8 mouse cellular contexts compared by ENCODE assay signal in the genomic region with DNA sequence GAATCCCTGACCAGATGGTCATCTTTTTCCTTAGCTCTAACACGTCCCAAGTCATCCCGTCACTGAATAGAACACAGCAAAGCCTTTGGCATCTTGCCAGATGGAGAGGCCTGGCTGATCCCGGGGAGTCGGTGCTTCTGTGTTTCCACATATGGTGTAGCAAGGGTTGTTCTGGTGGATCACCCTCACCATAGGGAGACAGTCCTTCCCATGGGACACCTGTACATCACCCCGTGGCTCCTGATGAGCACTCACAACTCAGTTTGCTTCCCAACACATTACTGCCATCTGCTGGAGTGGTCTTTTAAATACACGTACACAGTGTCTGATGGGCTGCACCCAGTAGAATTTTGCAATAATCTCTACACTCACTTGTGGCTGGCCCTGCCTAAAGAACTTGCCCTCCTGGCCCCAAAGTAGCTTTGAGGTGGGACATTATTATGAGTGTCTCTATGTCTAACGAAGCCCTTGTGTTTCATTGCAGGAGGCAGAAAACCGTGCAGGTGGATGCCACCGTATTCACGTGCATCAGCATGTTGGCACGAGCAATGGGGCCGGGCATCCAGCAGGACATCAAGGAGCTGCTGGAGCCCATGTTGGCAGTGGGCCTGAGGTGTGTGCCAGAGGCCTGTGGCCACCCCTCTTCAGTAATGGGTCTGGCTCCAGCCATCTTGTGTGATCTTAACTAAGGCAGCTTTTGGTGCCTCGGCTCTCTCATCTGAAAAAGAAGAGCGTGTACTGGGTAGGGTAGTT. TPM values are rescaled to one million over a fixed set of nuclear protein-coding genes. Genes with fewer than 3 reads are reported as not detected.
DNase-seq lines count a peak whose midpoint lies in the region; ATAC-seq and TF ChIP-seq lines count a peak whose summit lies in the region.

No protein-coding gene starts in this region.

- no peak for TF ChIP-seq CTCF in C2C12 (IDR thresholded peaks at IDR 0.05; ENCODE audit: control insufficient read depth, insufficient read depth, insufficient read length)

- no peak overlapping the region for H3ac ChIP-seq in C2C12 (ENCODE audit: control insufficient read depth, insufficient read length, low read depth)

- no peak overlapping the region for H3K4me3 ChIP-seq in hindbrain, embryonic 11.5 days (ENCODE audit: low read depth, low read length)
- H3K4me3 ChIP-seq in hindbrain, embryonic 10.5 days, result no peak overlapping the region
- no peak overlapping the region for H3K4me3 ChIP-seq in C2C12 (ENCODE audit: insufficient read depth, poor library complexity, severe bottlenecking)
- no peak overlapping the region for H3K4me3 ChIP-seq in liver, embryonic 13.5 days (replicated peaks)
- H3K4me3 ChIP-seq in stomach, embryonic 15.5 days (replicated peaks), result no peak overlapping the region

- H3K36me3 ChIP-seq in hindbrain, embryonic 11.5 days (ENCODE audit: control insufficient read depth, insufficient read depth, low read length), result peaks cover 18% of the 10 kb centered on the region
- peaks cover 100% of the 10 kb centered on the region for H3K36me3 ChIP-seq in hindbrain, embryonic 10.5 days
- peaks cover 45% of the 10 kb centered on the region for H3K36me3 ChIP-seq in C2C12 (ENCODE audit: control insufficient read depth, insufficient read depth)
- peaks cover 94% of the 10 kb centered on the region for H3K36me3 ChIP-seq in liver, embryonic 13.5 days
- H3K36me3 ChIP-seq in stomach, embryonic 15.5 days, result peaks cover 67% of the 10 kb centered on the region

- 84% methylated on average over 14 of the region's 14 CpGs for WGBS in hindbrain, embryonic 11.5 days
- WGBS in hindbrain, embryonic 10.5 days, result 89% methylated on average over 14 of the region's 14 CpGs
- WGBS in liver, embryonic 13.5 days (ENCODE audit: insufficient replicate concordance), result 82% methylated on average over 14 of the region's 14 CpGs
- WGBS in stomach, embryonic 15.5 days, result 68% methylated on average over 14 of the region's 14 CpGs

- H3K79me3 ChIP-seq in C2C12 (ENCODE audit: low read depth), result no peaks in the 10 kb centered on the region

- H3K27me3 ChIP-seq in hindbrain, embryonic 11.5 days (ENCODE audit: control insufficient read depth, insufficient read depth, low read length), result no peaks in the 10 kb centered on the region
- H3K27me3 ChIP-seq in hindbrain, embryonic 10.5 days (ENCODE audit: insufficient read depth, poor library complexity, severe bottlenecking), result no peaks in the 10 kb centered on the region
- H3K27me3 ChIP-seq in C2C12 (ENCODE audit: control insufficient read depth, insufficient read depth, insufficient read length), result no peaks in the 10 kb centered on the region
- H3K27me3 ChIP-seq in liver, embryonic 13.5 days, result no peaks in the 10 kb centered on the region
- no peaks in the 10 kb centered on the region for H3K27me3 ChIP-seq in stomach, embryonic 15.5 days (replicated peaks)

- no peaks in the 10 kb centered on the region for H3K4me1 ChIP-seq in hindbrain, embryonic 11.5 days (replicated peaks; ENCODE audit: control insufficient read depth, insufficient read depth, low read length)
- peaks cover 6% of the 10 kb centered on the region; the same call in 1 of the 2 replicates for H3K4me1 ChIP-seq in hindbrain, embryonic 10.5 days (replicated peaks)
- no peaks in the 10 kb centered on the region for H3K4me1 ChIP-seq in liver, embryonic 13.5 days (replicated peaks)
- H3K4me1 ChIP-seq in stomach, embryonic 15.5 days, result no peaks in the 10 kb centered on the region

- no peak overlapping the region for H3K9ac ChIP-seq in hindbrain, embryonic 11.5 days (ENCODE audit: low read depth, low read length)
- H3K9ac ChIP-seq in liver, embryonic 13.5 days, result no peak overlapping the region
- H3K9ac ChIP-seq in stomach, embryonic 15.5 days, result no peak overlapping the region

- intact Hi-C loops in heart, postnatal 36 days (cut with DNase I), result loop anchor here (1.0 kb wide), 1 partner anchor 293 kb away; no protein-coding TSS in a partner anchor

- no peak overlapping the region for H3K27ac ChIP-seq in hindbrain, embryonic 11.5 days (ENCODE audit: low read depth, low read length)
- no peak overlapping the region for H3K27ac ChIP-seq in hindbrain, embryonic 10.5 days
- H3K27ac ChIP-seq in liver, embryonic 13.5 days, result no peak overlapping the region
- no peak overlapping the region for H3K27ac ChIP-seq in stomach, embryonic 15.5 days

- no peaks in the 10 kb centered on the region for H3K9me3 ChIP-seq in hindbrain, embryonic 11.5 days (ENCODE audit: control insufficient read depth, low read length)
- H3K9me3 ChIP-seq in hindbrain, embryonic 10.5 days, result no peaks in the 10 kb centered on the region
- no peaks in the 10 kb centered on the region for H3K9me3 ChIP-seq in liver, embryonic 13.5 days (replicated peaks)
- H3K9me3 ChIP-seq in stomach, embryonic 15.5 days, result no peaks in the 10 kb centered on the region

- ATAC-seq in hindbrain, embryonic 11.5 days (ENCODE audit: low FRiP score), result peak; percentile 33; the same call in 1 of the 2 replicates
- peak; percentile 24 for ATAC-seq in liver, embryonic 13.5 days (ENCODE audit: low read depth)
- ATAC-seq in stomach, embryonic 15.5 days (ENCODE audit: insufficient read depth, low FRiP score, low read depth), result peak; percentile 50; the same call in 1 of the 2 replicates

- H3K79me2 ChIP-seq in C2C12 (ENCODE audit: control insufficient read depth, insufficient read depth), result no peaks in the 10 kb centered on the region

- DNase-seq in hindbrain, embryonic 11.5 days (ENCODE audit: low spot score), result peak; percentile 44
- no peak for DNase-seq in hindbrain, embryonic 10.5 days (ENCODE audit: low spot score)
- peak; percentile 75 for DNase-seq in brain, adult 2 months (ENCODE audit: low read depth, low spot score)
- peak; percentile 14 to 26 for DNase-seq in heart, postnatal 36 days
- DNase-seq in liver, embryonic 13.5 days, result no peak
- DNase-seq in urinary bladder, postnatal 36 days (ENCODE audit: low spot score in 2 of 2), result no peak

- H3K4me2 ChIP-seq in hindbrain, embryonic 11.5 days (replicated peaks; ENCODE audit: low read depth, low read length), result no peak overlapping the region
- H3K4me2 ChIP-seq in liver, embryonic 13.5 days, result no peak overlapping the region
- H3K4me2 ChIP-seq in stomach, embryonic 15.5 days, result no peak overlapping the region

TF ChIP-seq in C2C12, 6 proteins besides CTCF, POLR2A, EP300 and RAD21:
- peak; percentile 56 for TF ChIP-seq CEBPB (IDR thresholded peaks at IDR 0.05; ENCODE audit: low read depth)
- TF ChIP-seq FOSL1 (IDR thresholded peaks at IDR 0.05; ENCODE audit: insufficient read depth, low read length, poor library complexity, severe bottlenecking), result no peak

RNA-seq across cellular contexts. Expression of a gene that starts 15.0 kb away (rescaled TPM):
- 28.0 and 33.0 TPM in 2 replicates for polyA plus RNA-seq in hindbrain, embryonic 11.5 days (2014; fragmentation: Nextera tagmentation; extraction: Ambion mirVana)
- 25.1 and 25.3 TPM in 2 replicates for polyA plus RNA-seq in hindbrain, embryonic 10.5 days (2016; fragmentation: Nextera tagmentation; extraction: Ambion mirVana)
- 20.0 TPM for polyA plus RNA-seq in C2C12 (2012; fragmentation: generic; extraction: Trizol)
- total RNA-seq in heart, postnatal 36 days (2021), result 10 to 100 TPM; 50.7 to 51.4 TPM
- 9.0 and 9.7 TPM in 2 replicates for polyA plus RNA-seq in liver, embryonic 13.5 days (2015; fragmentation: Nextera tagmentation; extraction: Ambion mirVana)
- 12.3 and 14.4 TPM in 2 replicates for polyA plus RNA-seq in stomach, embryonic 15.5 days (2015; fragmentation: Nextera tagmentation; extraction: Ambion mirVana)

RNA-seq across cellular contexts. Expression of a gene that starts 18.8 kb away (rescaled TPM):
- 14.4 and 14.6 TPM in 2 replicates for polyA plus RNA-seq in hindbrain, embryonic 11.5 days (2014; fragmentation: Nextera tagmentation; extraction: Ambion mirVana)
- 25.0 and 25.8 TPM in 2 replicates for polyA plus RNA-seq in hindbrain, embryonic 10.5 days (2016; fragmentation: Nextera tagmentation; extraction: Ambion mirVana)
- polyA plus RNA-seq in C2C12 (2012; fragmentation: generic; extraction: Trizol), result 19.7 TPM
- total RNA-seq in heart, postnatal 36 days (2021), result 10 to 100 TPM; 16.5 to 16.9 TPM
- polyA plus RNA-seq in liver, embryonic 13.5 days (2015; fragmentation: Nextera tagmentation; extraction: Ambion mirVana), result 13.3 and 15.4 TPM in 2 replicates
- polyA plus RNA-seq in stomach, embryonic 15.5 days (2015; fragmentation: Nextera tagmentation; extraction: Ambion mirVana), result 20.5 and 22.0 TPM in 2 replicates

RNA-seq across cellular contexts. Expression of a gene that starts 36.9 kb away (rescaled TPM):
- polyA plus RNA-seq in hindbrain, embryonic 11.5 days (2014; fragmentation: Nextera tagmentation; extraction: Ambion mirVana), result 0.28 and 0.33 TPM in 2 replicates
- 0.29 and 0.31 TPM in 2 replicates for polyA plus RNA-seq in hindbrain, embryonic 10.5 days (2016; fragmentation: Nextera tagmentation; extraction: Ambion mirVana)
- polyA plus RNA-seq in C2C12 (2012; fragmentation: generic; extraction: Trizol), result 0.04 TPM
- total RNA-seq in heart, postnatal 36 days (2021), result 1 to 10 TPM; 2.8 to 4.3 TPM
- 0.32 and 0.58 TPM in 2 replicates for polyA plus RNA-seq in liver, embryonic 13.5 days (2015; fragmentation: Nextera tagmentation; extraction: Ambion mirVana)
- polyA plus RNA-seq in stomach, embryonic 15.5 days (2015; fragmentation: Nextera tagmentation; extraction: Ambion mirVana), result 4.9 and 5.9 TPM in 2 replicates

Comparison
In these comparisons a context has a peak if more than half of its experiments do, and no peak if none do; other contexts are left out.
1. DNase-seq: peak in hindbrain, embryonic 11.5 days (single experiment), brain, adult 2 months (single experiment) and heart, postnatal 36 days (2 of 2); none in hindbrain, embryonic 10.5 days (single experiment), liver, embryonic 13.5 days (single experiment) and urinary bladder, postnatal 36 days (0 of 2).
2. Peak in every context shown above with its lines, with median percentiles within 50 percentile points of each other: ATAC-seq.